Mouse (Mus musculus): ENCODE data around the gene Pex6.

The Pex6 gene

GRCm38 (mm10) chr17:46710959-46711597 is at the start of gene Pex6:
Gene Pex6, plus strand, starts transcription at chr17:46711463.
- DNase-seq (ENCODE audit: low spot score): peak; percentile 95

DNA sequence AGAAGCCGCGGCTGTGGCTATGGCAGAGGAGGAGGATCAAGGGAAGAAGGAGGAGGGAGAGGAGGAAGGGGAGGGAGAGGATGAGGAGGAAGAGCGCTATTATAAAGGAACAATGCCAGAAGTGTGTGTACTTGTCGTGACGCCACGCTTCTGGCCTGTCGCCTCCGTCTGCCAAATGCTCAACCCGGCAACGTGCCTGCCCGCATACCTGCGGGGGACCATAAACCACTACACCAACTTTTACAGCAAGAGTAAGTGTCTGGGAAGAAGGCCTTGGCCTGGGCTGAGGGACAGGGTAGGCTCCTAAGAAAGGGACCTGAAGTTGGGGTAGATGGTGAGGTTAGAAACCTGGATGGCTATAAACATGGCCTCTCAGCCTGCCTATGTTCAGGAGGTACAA is 49.3 kb upstream of the Pex6 start:
- DNase-seq (ENCODE audit: low spot score): no peak

DNA sequence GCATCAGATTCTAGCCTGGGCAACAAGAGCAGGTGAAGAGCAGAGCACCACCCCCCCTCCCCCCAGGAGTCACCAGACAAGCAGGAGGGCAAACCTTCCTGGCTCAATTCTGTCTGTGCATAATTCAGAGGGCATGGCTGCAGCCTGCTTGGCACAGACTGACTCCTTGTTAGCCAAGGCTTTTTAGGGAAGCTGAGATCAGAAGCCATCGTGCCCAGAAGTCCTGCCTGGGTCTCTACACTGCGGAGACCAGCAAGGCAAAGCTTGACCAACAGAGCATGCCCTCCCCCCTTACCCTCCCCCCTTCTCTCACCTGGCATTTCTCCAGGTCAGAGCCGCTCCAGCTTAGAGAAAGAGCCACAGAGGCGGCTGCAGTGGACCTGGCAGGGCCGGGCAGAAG is 48.5 kb upstream of the Pex6 start:
- peak; percentile 50 for DNase-seq (ENCODE audit: low spot score)

DNA sequence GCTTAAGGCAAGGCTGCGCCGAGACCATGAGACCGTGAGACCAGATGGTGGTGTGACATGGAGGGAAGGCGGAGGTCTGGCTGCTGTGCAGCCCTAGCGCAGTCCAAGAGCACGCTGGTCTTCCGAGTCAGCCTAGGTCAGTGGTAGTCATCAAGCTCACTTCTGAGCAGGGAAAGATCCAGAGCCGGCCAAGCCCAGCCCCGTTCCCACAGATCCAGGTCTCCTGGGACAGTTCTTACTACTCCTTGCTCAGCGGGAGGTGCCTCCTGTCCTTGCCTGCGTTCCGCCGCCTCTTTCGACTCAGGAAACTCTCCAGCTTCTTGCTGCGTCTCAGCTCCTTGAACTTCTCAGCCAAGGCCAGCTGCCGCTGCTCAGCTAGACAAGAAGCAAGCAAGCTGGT is 43.6 kb upstream of the Pex6 start:
- no peak for DNase-seq (ENCODE audit: low spot score)

- DNase-seq (ENCODE audit: low spot score): no peak
These were observed 41.4 kb upstream of the Pex6 start for GRCm38 (mm10) chr17:46669911-46670310.

DNA sequence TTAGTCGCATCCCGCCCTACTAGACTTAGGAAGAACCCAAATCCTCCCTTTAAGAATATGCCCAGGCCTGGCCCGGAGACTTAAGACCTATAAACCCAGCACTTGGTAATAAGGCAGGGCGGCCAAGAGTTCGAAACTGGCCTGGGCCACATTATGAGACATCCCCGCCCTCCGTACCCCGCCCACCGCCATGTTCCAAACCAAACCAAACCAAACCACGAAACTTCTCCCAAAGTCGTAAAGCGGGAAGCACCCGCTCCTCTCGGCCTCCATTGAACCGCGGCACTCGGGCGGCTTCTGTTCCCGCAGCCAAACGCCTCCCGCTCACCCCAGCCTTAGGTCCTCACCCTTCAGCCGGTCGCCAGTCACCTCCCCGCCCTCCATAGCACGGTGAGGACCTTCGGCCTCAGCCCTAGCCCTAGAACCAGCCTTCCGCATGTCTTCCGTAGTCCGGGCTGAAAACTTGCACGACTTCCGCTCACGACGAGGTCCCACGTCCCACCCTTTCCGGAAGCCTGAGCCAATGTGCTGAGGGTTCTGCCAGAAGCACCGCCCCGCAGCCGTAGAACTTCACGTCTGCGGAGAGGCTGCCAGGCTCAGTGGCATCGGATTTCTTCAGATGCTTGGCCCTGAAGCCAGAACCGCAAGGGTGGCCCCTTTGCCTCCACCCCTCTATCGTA is 37.3 kb upstream of the Pex6 start, which contains the start of gene Rrp36:
Gene Rrp36, minus strand, starts transcription at position 503 of the 680 bp plus-strand sequence.
- peak; percentile 95 for DNase-seq (ENCODE audit: low spot score)

GRCm38 (mm10) chr17:46674530-46675283 is 36.6 kb upstream of the Pex6 start:
- DNase-seq (ENCODE audit: low spot score): no peak

GRCm38 (mm10) chr17:46678416-46678815 is 32.8 kb upstream of the Pex6 start, which contains the start of gene Mea1:
Gene Mea1, plus strand, starts transcription at chr17:46678793.
- no peak for DNase-seq (ENCODE audit: low spot score)

DNA sequence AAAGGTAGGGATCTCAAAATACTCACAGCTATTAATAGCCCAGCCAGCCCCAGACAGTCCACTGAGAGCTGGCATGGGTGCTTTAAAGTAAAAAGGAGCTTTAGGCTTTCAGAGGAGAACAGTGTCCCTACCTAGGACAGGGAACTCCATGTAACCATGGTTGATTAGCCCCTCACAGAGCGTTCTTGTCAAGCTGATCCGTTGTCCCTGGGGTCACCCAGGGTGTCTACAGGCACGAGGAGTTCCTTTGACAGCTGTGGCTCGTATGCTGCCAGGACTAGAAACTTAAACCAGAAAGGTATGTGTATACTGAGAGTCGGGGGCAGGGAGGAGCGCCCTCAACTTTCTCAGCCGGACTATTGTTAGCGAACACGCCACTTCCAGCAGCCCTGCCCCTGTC is 32.4 kb upstream of the Pex6 start:
- no peak for DNase-seq (ENCODE audit: low spot score)

GRCm38 (mm10) chr17:46679843-46680759 is 31.2 kb upstream of the Pex6 start:
- DNase-seq (ENCODE audit: low spot score): peak; percentile 75

DNA sequence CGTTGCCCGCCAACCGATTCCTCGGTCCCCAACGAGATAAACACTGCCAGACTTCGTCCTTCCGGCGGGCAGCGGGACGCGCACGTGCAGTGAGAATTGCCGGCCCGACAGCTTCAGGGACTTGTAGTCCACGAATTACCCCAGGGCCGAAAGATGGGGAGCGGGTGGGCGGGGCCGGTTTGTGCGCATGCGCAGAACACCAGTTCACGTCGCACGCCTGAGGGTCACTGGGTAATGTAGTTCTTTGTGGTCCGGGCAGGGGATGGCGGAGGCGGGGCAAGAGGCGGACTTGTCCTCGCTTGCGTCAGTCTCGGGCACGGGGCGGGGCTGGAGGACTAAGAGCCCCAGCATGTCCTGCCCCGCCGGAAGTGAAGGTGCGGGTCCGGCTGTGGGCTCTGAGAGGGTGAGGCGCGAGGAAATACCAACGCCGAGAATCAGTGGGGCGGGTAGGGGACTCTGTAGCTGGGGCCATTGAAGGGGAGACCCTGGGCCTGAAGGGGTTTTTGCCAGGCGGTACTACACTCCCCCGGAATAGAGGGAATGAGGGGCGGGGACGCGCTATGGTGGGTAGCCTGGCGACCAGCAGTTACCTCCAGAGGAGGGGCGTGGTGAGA is 30.4 kb upstream of the Pex6 start, which contains the start of gene Klhdc3:
Gene Klhdc3, minus strand, starts transcription at position 155 of the 614 bp plus-strand sequence.
- DNase-seq (ENCODE audit: low spot score): peak; percentile 99

DNA sequence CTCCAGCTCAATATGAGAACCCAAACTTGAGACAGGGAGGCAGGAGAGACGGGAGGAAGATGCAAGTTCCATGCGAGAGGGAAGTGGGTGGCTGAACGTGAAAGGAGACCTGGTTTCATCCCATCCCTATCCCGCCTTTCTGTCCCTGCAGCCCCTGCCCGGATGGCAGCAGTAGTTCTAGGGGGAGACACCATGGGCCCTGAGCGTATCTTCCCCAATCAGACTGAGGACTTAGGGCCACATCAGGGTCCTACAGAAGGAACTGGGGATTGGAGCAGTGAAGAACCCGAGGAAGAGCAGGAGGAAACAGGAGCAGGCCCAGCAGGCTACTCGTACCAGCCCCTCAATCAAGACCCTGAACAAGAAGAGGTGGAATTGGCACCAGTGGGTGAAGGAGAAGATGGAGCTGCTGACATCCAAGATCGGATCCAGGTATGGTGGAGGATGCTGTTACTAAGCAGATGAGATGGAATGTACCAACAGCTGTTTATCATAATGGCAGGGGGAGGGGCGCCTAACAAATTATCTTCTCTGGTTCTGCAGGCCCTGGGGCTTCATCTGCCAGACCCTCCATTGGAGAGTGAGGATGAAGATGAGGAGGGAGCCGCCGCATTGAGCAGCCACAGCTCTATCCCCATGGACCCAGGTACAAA is 29.7 kb upstream of the Pex6 start:
- DNase-seq (ENCODE audit: low spot score): no peak

DNA sequence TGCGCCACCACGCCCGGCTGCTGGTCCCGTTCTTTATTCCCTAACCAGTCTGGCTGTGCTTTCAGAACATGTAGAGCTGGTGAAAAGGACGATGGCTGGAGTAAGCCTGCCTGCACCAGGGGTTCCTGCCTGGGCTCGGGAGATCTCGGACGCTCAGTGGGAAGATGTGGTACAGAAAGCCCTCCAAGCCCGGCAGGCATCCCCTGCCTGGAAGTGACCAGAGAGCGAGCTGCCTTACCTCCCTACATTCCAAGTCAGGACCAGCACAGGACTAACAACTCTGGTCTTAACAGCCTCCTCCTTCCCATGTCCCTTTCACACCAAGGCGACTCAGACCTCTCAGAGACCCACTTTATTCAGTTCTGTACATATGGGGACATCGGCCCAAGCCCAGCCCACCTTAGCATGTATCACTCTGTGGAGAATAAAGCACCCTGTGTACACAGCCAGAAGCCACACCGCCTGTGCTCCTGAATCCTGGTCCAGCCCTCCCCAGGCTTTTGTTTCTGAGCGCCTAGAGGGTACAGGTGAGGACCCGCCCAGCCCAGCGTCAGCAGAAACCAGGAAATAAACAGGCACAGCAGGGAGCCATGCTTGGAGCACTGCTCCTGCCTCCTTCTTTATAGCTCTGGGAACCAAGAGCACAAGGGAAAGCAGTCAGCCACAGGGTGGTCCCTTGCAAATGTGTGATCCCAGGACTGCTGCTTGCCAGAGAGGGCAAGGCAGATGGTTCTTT is 28.4 kb upstream of the Pex6 start:
- DNase-seq (ENCODE audit: low spot score): no peak

- DNase-seq (ENCODE audit: low spot score): no peak
These were observed 25.4 kb upstream of the Pex6 start for GRCm38 (mm10) chr17:46685913-46686312.

DNA sequence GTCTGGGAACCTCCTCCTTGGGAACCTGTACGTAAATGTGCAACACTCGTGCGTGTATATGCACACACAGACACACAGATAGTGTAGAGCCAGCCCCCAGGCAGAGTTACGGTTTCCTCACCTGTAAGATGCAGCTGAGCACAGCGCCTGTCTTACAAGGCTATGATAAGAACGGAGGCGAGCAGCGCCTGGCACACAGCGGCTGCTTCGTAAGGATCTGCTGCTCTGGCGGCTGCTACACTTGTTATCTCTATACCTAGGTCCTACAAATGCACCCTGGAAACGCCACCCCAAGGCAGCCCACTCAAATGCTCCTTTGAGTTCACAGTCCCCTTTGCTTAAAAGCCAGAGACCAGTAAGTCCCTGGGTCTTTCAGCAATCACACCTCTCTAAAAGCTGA is 20.6 kb upstream of the Pex6 start:
- no peak for DNase-seq (ENCODE audit: low spot score)

DNA sequence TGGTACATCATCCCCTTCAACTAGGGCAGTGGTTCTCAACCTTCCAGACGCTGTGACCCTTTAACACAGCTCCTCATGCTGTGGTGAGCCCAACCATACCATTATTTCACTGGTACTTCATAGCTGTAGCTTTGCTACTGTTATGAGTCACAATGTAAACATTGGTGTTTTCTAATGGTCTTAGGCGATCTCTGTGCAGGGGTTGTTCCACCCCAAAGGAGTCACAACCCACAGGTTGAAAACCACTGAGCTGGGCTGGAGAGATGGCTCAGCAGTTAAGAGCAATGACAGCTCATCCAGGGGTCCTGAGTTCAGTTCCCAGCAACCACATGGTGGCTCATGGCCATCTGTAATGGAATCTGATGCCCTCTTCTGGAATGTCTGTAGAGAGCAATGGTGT is 19.9 kb upstream of the Pex6 start:
- DNase-seq (ENCODE audit: low spot score): no peak

DNA sequence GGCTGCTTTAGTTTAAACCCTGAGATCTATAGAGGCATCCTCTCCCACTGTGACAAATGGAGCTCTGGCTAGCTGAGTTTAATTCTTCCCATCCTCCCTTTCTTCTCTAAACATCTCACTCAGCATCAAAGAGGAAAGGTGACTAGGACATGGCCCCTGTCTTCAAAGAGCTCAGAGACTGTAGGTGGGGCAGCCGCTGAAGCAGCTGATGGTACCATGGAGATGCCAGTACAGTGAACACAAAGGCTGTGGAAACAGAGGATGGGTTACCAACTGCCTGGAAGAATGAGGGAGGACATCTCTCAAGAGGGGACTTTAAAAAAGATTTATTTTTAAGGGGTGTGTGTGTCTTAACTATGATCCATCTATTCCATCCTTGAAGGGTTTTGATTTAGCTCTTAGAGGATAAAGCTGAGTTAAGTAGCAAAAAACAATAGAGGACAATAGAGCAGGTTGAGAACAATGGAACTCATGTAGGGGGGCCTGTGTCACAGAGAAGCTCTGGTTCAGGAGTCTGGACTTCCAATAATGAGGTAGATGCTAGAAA is 16.7 kb upstream of the Pex6 start:
- no peak for DNase-seq (ENCODE audit: low spot score)

- DNase-seq (ENCODE audit: low spot score): no peak
These were observed 12.7 kb upstream of the Pex6 start for GRCm38 (mm10) chr17:46698515-46698914.

DNA sequence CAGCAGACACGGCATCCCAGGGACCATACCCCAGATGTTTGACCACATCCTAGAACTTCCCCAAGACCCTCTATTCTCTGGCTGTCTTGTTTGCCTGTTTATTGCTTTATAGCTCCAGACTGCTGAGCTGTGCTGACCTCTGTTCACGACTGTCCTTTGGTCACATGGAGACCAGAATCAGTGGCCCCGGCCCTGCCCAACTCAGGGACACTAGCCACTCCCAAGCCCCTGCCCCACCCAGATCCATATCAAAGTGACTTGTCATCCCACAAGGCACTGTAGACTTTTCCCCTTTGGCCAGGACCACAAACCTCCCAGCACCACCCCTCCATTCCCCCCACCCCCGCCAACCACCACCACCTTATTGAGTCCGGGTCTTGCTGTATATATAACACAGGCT is 12.0 kb upstream of the Pex6 start:
- DNase-seq (ENCODE audit: low spot score): no peak

GRCm38 (mm10) chr17:46699912-46700311 is 11.4 kb upstream of the Pex6 start:
- no peak for DNase-seq (ENCODE audit: low spot score)

All from MN1 (cell line).